Mouse (Mus musculus) erythroblast, embryonic 14.5 days (primary cell): ENCODE measurements around the gene Bbip1. TPM values are rescaled to one million over a fixed set of nuclear protein-coding genes. Genes with fewer than 3 reads are reported as not detected.

Experiments used
- H3K27me3 ChIP-seq: 2 replicates; pipeline ENCODE4 v1.6.1; 2012; ENCODE audit warnings: inconsistent platforms; ENCODE audit not compliant: control insufficient read depth
- H3K36me3 ChIP-seq: 2 replicates; pipeline ENCODE4 v1.6.1; 2012; ENCODE audit warnings: mild to moderate bottlenecking, inconsistent platforms; ENCODE audit not compliant: control insufficient read depth
- H3K4me1 ChIP-seq: 2 replicates; pipeline ENCODE4 v1.6.1; 2012; ENCODE audit warnings: inconsistent platforms; ENCODE audit not compliant: control insufficient read depth
- H3K4me3 ChIP-seq: replicated peaks from 2 replicates; pipeline ENCODE3; 2012; ENCODE audit warnings: moderate library complexity, mild to moderate bottlenecking, inconsistent platforms
- H3K9me3 ChIP-seq: 2 replicates; pipeline ENCODE4 v1.6.1; 2012; ENCODE audit warnings: low read length, inconsistent platforms, mixed read lengths; ENCODE audit not compliant: control insufficient read depth
- GATA1 ChIP-seq: IDR thresholded peaks from 2 replicates; pipeline ENCODE4 v1.6.1; 2012; ENCODE audit warnings: low read length, inconsistent platforms, mixed read lengths
- TAL1 ChIP-seq: IDR thresholded peaks from 3 replicates; pipeline ENCODE4 v1.6.1; 2012; ENCODE audit warnings: low read length, inconsistent platforms, mixed read lengths
- polyA plus RNA-seq: library from polyadenylated mRNA; stranded (reverse); fragments of >175 nt; gene quantifications from 2 replicates; pipeline ENCODE4 v1.2.3, GENCODE M21; 2012

The Bbip1 gene
- polyA plus RNA-seq, 1 experiment: 0.66 TPM

- Histone ChIP-seq H3K36me3 (no peaks in the 10 kb centered on the region), H3K27me3 (no peaks in the 10 kb centered on the region), H3K9me3 (no peaks in the 10 kb centered on the region), H3K4me3 (no peak overlapping the region), H3K4me1 (peaks cover 76% of the 10 kb centered on the region)
- no peak for TF ChIP-seq TAL1
- TF ChIP-seq GATA1: no peak
Measured at GRCm38 (mm10) chr19:53887822-53888221, 56.6 kb downstream of the Bbip1 start.

GRCm38 (mm10) chr19:53886576-53887370 lies 57.7 kb downstream of the Bbip1 start:
- Histone ChIP-seq H3K27me3 (no peaks in the 10 kb centered on the region), H3K4me3 (no peak overlapping the region), H3K36me3 (no peaks in the 10 kb centered on the region), H3K4me1 (peaks cover 65% of the 10 kb centered on the region), H3K9me3 (no peaks in the 10 kb centered on the region)
- TF ChIP-seq GATA1 (no peak), TAL1 (peak; percentile 26; the same call in 1 of the 3 replicates)

- H3K4me1 ChIP-seq: peaks cover 52% of the 10 kb centered on the region
- H3K36me3 ChIP-seq: no peaks in the 10 kb centered on the region
- no peaks in the 10 kb centered on the region for H3K9me3 ChIP-seq
- no peak for TF ChIP-seq GATA1
- no peak for TF ChIP-seq TAL1
- no peaks in the 10 kb centered on the region for H3K27me3 ChIP-seq
- H3K4me3 ChIP-seq: no peak overlapping the region
Measured at GRCm38 (mm10) chr19:53885450-53885849, 59.0 kb downstream of the Bbip1 start.

- no peaks in the 10 kb centered on the region for H3K9me3 ChIP-seq
- no peak overlapping the region for H3K4me3 ChIP-seq
- H3K27me3 ChIP-seq: no peaks in the 10 kb centered on the region
- H3K4me1 ChIP-seq: peaks cover 17% of the 10 kb centered on the region
- no peaks in the 10 kb centered on the region for H3K36me3 ChIP-seq
- TF ChIP-seq TAL1: no peak
- no peak for TF ChIP-seq GATA1
Measured at GRCm38 (mm10) chr19:53881786-53882185, 62.6 kb downstream of the Bbip1 start.

- Histone ChIP-seq H3K4me3 (no peak overlapping the region), H3K9me3 (no peaks in the 10 kb centered on the region), H3K4me1 (peaks cover 8% of the 10 kb centered on the region), H3K27me3 (no peaks in the 10 kb centered on the region), H3K36me3 (no peaks in the 10 kb centered on the region)
- TF ChIP-seq GATA1 (no peak), TAL1 (no peak)
Measured at GRCm38 (mm10) chr19:53880460-53880859, 64.0 kb downstream of the Bbip1 start.

Other genes with a start within 250 kb of the Bbip1 start
- 0.38 and 0.73 TPM in 2 replicates for gene Pdcd4, start 52.4 kb downstream of the Bbip1 start, polyA plus RNA-seq
- gene Shoc2, start 321 bp downstream of the Bbip1 start, polyA plus RNA-seq: 0.16 and 0.17 TPM in 2 replicates
- gene Adra2a, start 99.5 kb upstream of the Bbip1 start, polyA plus RNA-seq: 0.02 TPM in 1 of 2 replicates, not detected in the other